Mouse (Mus musculus) kidney, postnatal 0 days (tissue): Measurements from ENCODE around the gene Gpc4. TPM values are rescaled to one million over a fixed set of nuclear protein-coding genes. Genes with fewer than 3 reads are reported as not detected.
A peak's percentile ranks its signal among the peaks of the same experiment; 100 is the strongest.

Experiments used
- ATAC-seq: fragments of 200-750 bp; cut with Nextera tagmentation; replicated peaks from 2 replicates; pipeline ENCODE4 v1.8.0; 2017; ENCODE audit warnings: low read depth, moderate number of reproducible peaks, moderate TSS enrichment, moderate library complexity; ENCODE audit not compliant: low FRiP score
- DNase-seq: peaks from one replicate; pipeline ENCODE4 v3.0.0-alpha.2; 2016; ENCODE audit warnings: low spot score
- H3K27ac ChIP-seq: fragments of 300-500 bp; sonication (generic); 2 replicates; pipeline ENCODE4 v1.5.1; 2014; ENCODE audit warnings: mild to moderate bottlenecking
- H3K27me3 ChIP-seq: fragments of 300-500 bp; sonication (generic); 2 replicates; pipeline ENCODE4 v1.6.1; 2014; ENCODE audit warnings: low read length, mixed read lengths; ENCODE audit not compliant: insufficient read depth
- H3K36me3 ChIP-seq: fragments of 300-500 bp; sonication (generic); 2 replicates; pipeline ENCODE4 v1.6.1; 2014; ENCODE audit warnings: low read length, mixed read lengths; ENCODE audit not compliant: insufficient read depth
- H3K4me1 ChIP-seq: fragments of 300-500 bp; sonication (generic); replicated peaks from 2 replicates; pipeline ENCODE4 v1.6.1; 2014; ENCODE audit warnings: antibody characterized with exemption, low read length, mixed read lengths; ENCODE audit not compliant: insufficient read depth
- H3K4me2 ChIP-seq: fragments of 300-500 bp; sonication (generic); 2 replicates; pipeline ENCODE4 v1.6.1; 2014; ENCODE audit warnings: mild to moderate bottlenecking, low read length, moderate library complexity, mixed read lengths
- H3K4me3 ChIP-seq: fragments of 300-500 bp; sonication (generic); replicated peaks from 2 replicates; pipeline ENCODE4 v1.5.1; 2014; ENCODE audit warnings: low read depth, low read length
- H3K9ac ChIP-seq: fragments of 300-500 bp; sonication (generic); 2 replicates; pipeline ENCODE4 v1.6.1; 2014; ENCODE audit warnings: low read depth, low read length
- H3K9me3 ChIP-seq: fragments of 300-500 bp; sonication (generic); replicated peaks from 2 replicates; pipeline ENCODE4 v1.6.1; 2016; ENCODE audit warnings: low read length, inconsistent platforms, mixed read lengths
- CTCF ChIP-seq: IDR thresholded peaks from 2 replicates; pipeline ENCODE4 v1.5.1; 2016; ENCODE audit warnings: antibody characterized with exemption, low read depth, mild to moderate bottlenecking, moderate library complexity
- WGBS: fragments of 180-500 bp; shearing (Covaris S2); extraction: QIAGEN DNeasy Blood & Tissue Kit; methylation state at CpG from one replicate; pipeline ENCODE4 v1.1.7; 2014; 5-methylcytosine and 5-hydroxymethylcytosine counted together
- polyA plus RNA-seq: library from polyadenylated mRNA; unstranded; fragments of >200 nt; fragmentation: Nextera tagmentation; extraction: Ambion mirVana; gene quantifications from 2 replicates; pipeline ENCODE4 v1.2.1, GENCODE M21; 2015

The Gpc4 gene
- polyA plus RNA-seq, 1 experiment from 2014 or later: 119 TPM

DNA sequence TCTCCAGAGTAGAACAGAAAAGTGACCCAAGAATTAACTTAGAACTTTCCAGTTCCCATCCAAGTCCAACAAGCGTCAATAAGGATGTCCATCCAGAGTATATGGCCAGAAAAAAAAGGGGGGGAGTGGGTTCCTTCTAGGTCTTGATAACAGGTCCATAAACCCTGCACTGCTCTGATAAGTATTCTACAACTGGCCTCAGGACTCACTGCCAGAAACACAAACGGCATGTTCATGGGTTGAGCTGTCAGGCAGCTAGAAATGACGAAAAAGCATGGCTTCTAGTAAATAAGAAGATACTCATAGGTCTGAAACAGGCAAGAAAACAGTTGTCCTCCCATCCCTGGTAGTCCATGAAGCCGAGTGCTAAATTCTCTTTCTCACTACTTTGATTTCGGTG is 13.5 kb downstream of the Gpc4 start:
- no peak overlapping the region for H3K9ac ChIP-seq
- no peaks in the 10 kb centered on the region for H3K27me3 ChIP-seq
- H3K4me3 ChIP-seq: no peak overlapping the region
- no peak overlapping the region for H3K4me2 ChIP-seq
- ATAC-seq (no peak), DNase-seq (no peak)
- no peaks in the 10 kb centered on the region for H3K9me3 ChIP-seq
- H3K27ac ChIP-seq: 0 out of 2 replicates have a peak overlapping the region, but pooled peaks have one; percentile 5
- WGBS: 79% methylated on average over 5 of the region's 5 CpGs
- no peaks in the 10 kb centered on the region for H3K36me3 ChIP-seq
- H3K4me1 ChIP-seq: no peaks in the 10 kb centered on the region
- no peak for TF ChIP-seq CTCF

DNA sequence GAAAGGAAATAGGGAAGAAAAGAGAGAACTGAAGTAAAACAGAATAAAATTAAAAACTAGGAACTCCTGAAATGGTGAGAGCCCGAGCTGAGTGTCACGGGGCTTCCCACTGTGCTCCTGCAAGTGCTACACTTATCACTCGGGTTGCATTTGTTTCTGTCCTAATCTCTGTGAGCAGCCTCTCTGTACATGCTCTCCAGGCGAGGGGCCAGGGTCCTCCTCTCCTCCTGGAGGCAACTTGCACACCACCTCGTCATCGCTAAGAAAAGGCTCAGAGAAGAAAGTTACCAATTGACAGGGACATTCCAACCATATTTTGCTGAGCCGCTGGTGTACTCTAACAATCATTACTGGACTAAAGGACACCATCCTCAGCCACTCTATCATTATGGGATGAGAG is 14.0 kb downstream of the Gpc4 start:
- H3K9me3 ChIP-seq: no peaks in the 10 kb centered on the region
- ATAC-seq: 0 out of 2 replicates have a peak, but pooled peaks have one; percentile 29
- no peak for DNase-seq
- no peaks in the 10 kb centered on the region for H3K27me3 ChIP-seq
- H3K27ac ChIP-seq: no peak overlapping the region
- no peak overlapping the region for H3K9ac ChIP-seq
- H3K4me1 ChIP-seq: no peaks in the 10 kb centered on the region
- 71% methylated on average over 7 of the region's 7 CpGs for WGBS
- no peak for TF ChIP-seq CTCF
- no peaks in the 10 kb centered on the region for H3K36me3 ChIP-seq
- H3K4me2 ChIP-seq: no peak overlapping the region
- no peak overlapping the region for H3K4me3 ChIP-seq

DNA sequence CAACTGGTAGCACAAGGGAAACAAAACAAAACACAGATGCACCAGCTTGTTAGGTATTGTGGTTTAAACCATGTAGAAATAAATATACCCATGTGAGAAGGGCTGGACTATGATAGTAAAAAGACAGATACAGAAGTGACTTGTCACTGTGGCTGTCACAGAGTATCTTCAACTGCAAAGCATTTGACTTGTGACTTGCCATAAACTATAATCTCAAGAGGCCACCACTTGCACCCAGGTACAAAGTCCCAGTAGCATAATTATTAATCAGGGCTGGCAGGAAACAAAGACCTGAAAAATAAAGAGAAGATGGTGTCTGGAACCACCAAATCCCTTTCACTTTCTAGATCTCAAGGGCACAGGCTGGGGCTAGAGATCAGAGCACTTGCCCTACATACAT is 19.5 kb downstream of the Gpc4 start:
- H3K9me3 ChIP-seq: no peaks in the 10 kb centered on the region
- H3K27ac ChIP-seq: peak overlapping the region; percentile 37
- H3K9ac ChIP-seq: no peak overlapping the region
- no peak for TF ChIP-seq CTCF
- no peak overlapping the region for H3K4me2 ChIP-seq
- no peaks in the 10 kb centered on the region for H3K27me3 ChIP-seq
- ATAC-seq: no peak
- H3K36me3 ChIP-seq: no peaks in the 10 kb centered on the region
- no peak overlapping the region for H3K4me3 ChIP-seq
- no peaks in the 10 kb centered on the region for H3K4me1 ChIP-seq
- DNase-seq: no peak

DNA sequence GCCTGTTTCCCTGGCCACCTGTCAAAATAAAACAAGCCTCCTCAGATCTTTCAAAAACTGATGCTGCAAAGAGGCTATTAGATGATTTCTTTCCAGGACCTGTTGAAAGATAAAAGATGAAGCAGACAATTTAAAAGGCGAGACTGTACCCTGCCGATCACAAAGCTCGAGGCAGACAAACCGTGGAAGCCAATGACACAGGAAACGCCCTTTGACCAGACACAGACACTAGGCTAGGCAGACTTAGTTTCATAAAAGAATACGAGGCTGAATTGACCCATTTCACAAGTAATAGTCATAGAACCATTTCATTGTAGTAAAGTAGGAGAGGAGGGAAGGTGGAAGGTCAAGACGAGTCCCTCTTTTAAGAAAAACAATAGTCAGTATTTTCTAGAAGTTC is 20.6 kb downstream of the Gpc4 start:
- Histone ChIP-seq H3K36me3 (no peaks in the 10 kb centered on the region), H3K9me3 (no peaks in the 10 kb centered on the region), H3K4me3 (no peak overlapping the region), H3K27ac (no peak overlapping the region), H3K4me2 (no peak overlapping the region), H3K9ac (no peak overlapping the region), H3K27me3 (no peaks in the 10 kb centered on the region), H3K4me1 (no peaks in the 10 kb centered on the region)
- DNase-seq (no peak), ATAC-seq (no peak)
- TF ChIP-seq CTCF: no peak
- 48% methylated on average over 7 of the region's 7 CpGs for WGBS

DNA sequence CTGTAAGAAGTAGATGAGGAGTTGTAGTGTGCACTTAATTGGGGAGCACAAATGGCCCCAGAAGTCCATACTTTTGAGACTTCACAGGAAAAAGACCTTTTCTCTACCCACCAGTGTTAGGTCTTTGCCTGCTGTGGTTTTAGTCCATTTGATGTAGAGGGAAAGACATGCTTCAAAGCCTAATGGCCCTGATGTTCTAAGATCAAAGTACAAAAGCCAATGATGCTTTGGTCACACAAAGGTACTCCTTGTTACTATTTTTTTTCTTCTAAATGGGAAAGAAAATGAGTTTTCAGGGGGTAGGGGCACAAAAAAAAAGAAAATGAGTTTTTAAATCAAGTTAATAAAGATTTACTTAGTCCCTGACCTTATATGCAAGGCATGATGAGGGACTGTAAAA is 24.7 kb downstream of the Gpc4 start:
- Histone ChIP-seq H3K36me3 (no peaks in the 10 kb centered on the region), H3K9ac (no peak overlapping the region), H3K27me3 (no peaks in the 10 kb centered on the region), H3K4me2 (no peak overlapping the region), H3K9me3 (no peaks in the 10 kb centered on the region), H3K4me1 (no peaks in the 10 kb centered on the region), H3K4me3 (no peak overlapping the region), H3K27ac (no peak overlapping the region)
- ATAC-seq (no peak), DNase-seq (no peak)
- no peak for TF ChIP-seq CTCF

DNA sequence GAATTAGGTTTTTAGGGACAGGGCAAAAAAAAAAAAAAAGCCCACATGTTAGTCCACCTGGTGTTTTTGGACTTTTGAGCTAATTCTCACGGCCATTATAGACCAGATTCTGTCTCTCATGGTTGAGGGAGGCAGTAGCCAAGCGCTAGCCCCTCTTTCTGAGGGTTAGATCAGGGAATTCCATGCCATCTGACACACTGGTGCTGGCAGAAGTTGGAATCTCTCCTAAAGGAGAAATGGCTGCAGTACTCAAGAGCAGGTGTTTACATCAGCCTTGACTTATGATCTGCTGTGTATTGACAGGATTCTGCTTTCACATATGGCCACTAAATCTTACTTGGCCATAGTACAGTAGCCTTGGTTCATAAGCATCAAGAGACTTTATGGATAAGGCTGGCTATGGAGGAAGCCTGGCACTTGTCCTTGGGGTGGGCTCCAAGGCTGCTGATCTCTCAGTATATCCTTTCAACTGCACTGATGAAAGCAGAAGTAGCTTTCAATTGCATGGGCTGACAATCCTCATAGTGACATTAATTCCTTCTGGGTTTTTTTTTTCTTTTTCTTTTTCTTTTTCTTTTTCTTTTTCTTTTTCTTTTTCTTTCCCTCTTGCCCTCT is 26.5 kb downstream of the Gpc4 start:
- WGBS: 67% methylated on average over 2 of the region's 2 CpGs
- Histone ChIP-seq H3K9ac (no peak overlapping the region), H3K4me3 (no peak overlapping the region), H3K4me2 (no peak overlapping the region), H3K4me1 (no peaks in the 10 kb centered on the region), H3K36me3 (no peaks in the 10 kb centered on the region), H3K27me3 (no peaks in the 10 kb centered on the region), H3K9me3 (no peaks in the 10 kb centered on the region), H3K27ac (no peak overlapping the region)
- no peak for TF ChIP-seq CTCF
- ATAC-seq (no peak), DNase-seq (no peak)

DNA sequence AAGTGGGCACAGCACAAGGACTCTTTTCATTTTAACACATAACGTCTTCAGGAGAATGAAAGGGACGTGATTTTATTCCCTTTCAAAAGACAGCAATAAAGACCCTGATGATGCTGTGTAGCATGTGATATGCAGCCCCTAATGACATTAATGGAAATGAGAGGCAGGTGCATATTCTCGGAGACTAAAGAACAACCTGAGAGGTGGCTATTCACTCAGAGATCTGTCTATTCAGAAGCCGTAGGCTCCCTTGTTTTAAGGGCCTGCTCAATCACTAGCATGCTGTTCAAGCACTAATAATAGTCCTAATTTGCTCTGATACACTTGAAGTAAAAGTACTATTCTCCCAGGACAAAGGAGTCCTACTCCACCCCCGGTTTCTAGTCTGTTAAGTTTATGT is 27.0 kb downstream of the Gpc4 start:
- WGBS: 77% methylated on average over 5 of the region's 5 CpGs
- ATAC-seq: no peak

More for the DNA sequence above, 27.0 kb downstream of the Gpc4 start:
- no peaks in the 10 kb centered on the region for H3K36me3 ChIP-seq
- H3K4me1 ChIP-seq: no peaks in the 10 kb centered on the region
- H3K9ac ChIP-seq: no peak overlapping the region
- no peak overlapping the region for H3K4me3 ChIP-seq
- H3K4me2 ChIP-seq: no peak overlapping the region
- no peak for TF ChIP-seq CTCF
- no peaks in the 10 kb centered on the region for H3K9me3 ChIP-seq
- no peak for DNase-seq
- no peaks in the 10 kb centered on the region for H3K27me3 ChIP-seq
- no peak overlapping the region for H3K27ac ChIP-seq
